Mouse (Mus musculus) frontal cortex, postnatal 25 days (tissue): ENCODE results near the gene Slfn14.
"Not testable (repeated sequence)": the region's sequence is repeated elsewhere in the genome, so short reads cannot be mapped to it uniquely, and the experiment has no call there.

Source experiments
- DNase-seq, 2 experiments: peaks; one replicate each; pipeline ENCODE4 v3.0.0; 2022; ENCODE audit warnings: low spot score in 2 of 2

The Slfn14 gene

GRCm38 (mm10) chr11:83286566-83286965, at the start of gene Slfn14:
Slfn14 (minus strand) TSS chr11:83286726.
- no peak for DNase-seq

GRCm38 (mm10) chr11:83335826-83336225, 49.3 kb upstream of the Slfn14 start:
- DNase-seq = no peak

GRCm38 (mm10) chr11:83327427-83327826, 40.9 kb upstream of the Slfn14 start:
- DNase-seq = peak; percentile 52 to 53

- not testable (repeated sequence) for DNase-seq
Measured at GRCm38 (mm10) chr11:83326692-83327091, 40.2 kb upstream of the Slfn14 start.

- DNase-seq = no peak
Measured at GRCm38 (mm10) chr11:83319048-83319447, 32.5 kb upstream of the Slfn14 start.

GRCm38 (mm10) chr11:83312471-83312870, 25.9 kb upstream of the Slfn14 start:
- no peak for DNase-seq

GRCm38 (mm10) chr11:83306700-83307253, 20.3 kb upstream of the Slfn14 start:
- DNase-seq = no peak

- DNase-seq = no peak
Measured at GRCm38 (mm10) chr11:83304485-83304884, 18.0 kb upstream of the Slfn14 start.

- DNase-seq = no peak
Measured at GRCm38 (mm10) chr11:83303751-83304150, 17.2 kb upstream of the Slfn14 start.

GRCm38 (mm10) chr11:83302526-83303251, 16.2 kb upstream of the Slfn14 start, which contains the start of gene Pex12:
Pex12 (minus strand) TSS chr11:83302586.
- peak; percentile 88 to 95 for DNase-seq

GRCm38 (mm10) chr11:83302124-83302523, 15.6 kb upstream of the Slfn14 start:
- DNase-seq = no peak

- no peak for DNase-seq
Measured at GRCm38 (mm10) chr11:83301431-83301831, 14.9 kb upstream of the Slfn14 start.

- DNase-seq = no peak
Measured at GRCm38 (mm10) chr11:83299724-83300123, 13.2 kb upstream of the Slfn14 start.

GRCm38 (mm10) chr11:83298225-83299195, 12.0 kb upstream of the Slfn14 start, which contains the start of gene Ap2b1:
Ap2b1 (plus strand) TSS chr11:83299024.
- DNase-seq = peak; percentile 86 to 90

- no peak for DNase-seq
Measured at GRCm38 (mm10) chr11:83297816-83298215, 11.3 kb upstream of the Slfn14 start.

- no peak for DNase-seq
Measured at GRCm38 (mm10) chr11:83294133-83294532, 7.6 kb upstream of the Slfn14 start.

GRCm38 (mm10) chr11:83293182-83293581, 6.7 kb upstream of the Slfn14 start:
- no peak for DNase-seq

- no peak for DNase-seq
Measured at GRCm38 (mm10) chr11:83292251-83292587, 5.7 kb upstream of the Slfn14 start.

- DNase-seq = peak; percentile 81 to 86
Measured at GRCm38 (mm10) chr11:83291375-83292250, 5.1 kb upstream of the Slfn14 start.

- no peak for DNase-seq
Measured at GRCm38 (mm10) chr11:83289633-83290032, 3.1 kb upstream of the Slfn14 start.

GRCm38 (mm10) chr11:83289036-83289435, 2.5 kb upstream of the Slfn14 start:
- no peak for DNase-seq
